Mouse (Mus musculus) adrenal gland, adult 8-10 months (tissue): ENCODE data around the gene Unc119b. TPM values are rescaled to one million over a fixed set of nuclear protein-coding genes. Genes with fewer than 3 reads are reported as not detected.
"Not testable (repeated sequence)": the region's sequence is repeated elsewhere in the genome, so short reads cannot be mapped to it uniquely, and the experiment has no call there.

Experiments
- DNase-seq: peaks from one replicate; pipeline ENCODE4 v3.0.0; 2022
- total RNA-seq, 4 experiments: library from RNA; stranded (reverse); gene quantifications; 2 replicates each; pipeline ENCODE4 v1.2.4; 2022

The Unc119b gene
- total RNA-seq, 4 experiments from 2014 or later = 38.8 to 51.9 (median 45.7) TPM

DNA sequence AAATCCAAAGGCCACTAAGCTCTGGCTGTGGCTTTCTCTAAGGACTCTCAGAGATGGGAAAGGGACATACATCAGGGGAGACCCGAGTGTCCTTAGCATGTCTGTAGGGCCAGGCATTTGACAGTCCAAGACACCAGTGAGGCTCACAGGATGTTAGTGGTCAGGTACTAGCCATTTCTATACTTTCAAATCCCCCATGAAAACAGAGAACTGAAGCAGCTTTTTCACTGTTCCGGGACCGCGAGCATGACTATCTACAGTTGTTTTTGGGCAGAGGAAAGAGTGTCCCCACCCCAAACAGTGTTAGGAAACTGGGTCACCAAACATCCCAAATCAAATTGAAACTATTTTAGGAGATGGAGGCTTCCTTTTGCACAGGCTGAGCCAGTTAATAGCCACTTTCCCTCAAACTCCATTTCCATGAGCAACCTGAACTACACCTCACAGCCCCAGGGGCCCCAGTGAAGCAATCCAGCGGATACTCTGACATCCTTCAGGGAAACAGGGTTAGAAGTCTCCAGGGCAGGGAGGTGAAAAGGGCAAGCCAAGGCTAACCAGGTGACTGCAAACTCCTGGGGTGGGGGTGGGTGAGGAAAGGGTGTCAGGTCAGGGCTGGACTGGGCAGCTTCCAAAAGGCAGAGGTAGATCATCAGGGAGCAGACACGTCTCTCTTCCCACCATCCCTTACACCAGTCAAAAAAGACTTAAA lies 1.3 kb downstream of the Unc119b start:
- no peak for DNase-seq

DNA sequence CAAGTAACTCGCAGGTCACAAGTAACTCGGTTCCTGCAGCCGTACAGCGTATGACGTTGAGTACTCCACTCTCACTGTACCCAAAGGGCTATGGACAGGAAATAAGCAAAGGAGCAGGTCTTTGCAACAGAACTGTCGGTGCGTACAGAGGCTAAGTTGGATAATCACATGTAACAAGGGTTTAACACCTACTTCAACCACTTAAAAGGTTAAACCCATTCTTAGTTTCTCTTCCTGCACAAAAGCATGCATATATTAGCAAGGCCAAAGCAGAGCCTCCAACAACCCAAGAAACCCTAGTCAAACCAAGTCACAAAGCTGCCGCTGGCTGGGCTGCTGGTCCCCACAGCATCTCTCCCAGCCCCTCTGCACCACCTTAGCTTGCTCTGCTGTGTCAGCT lies 2.3 kb downstream of the Unc119b start:
- DNase-seq = no peak

DNA sequence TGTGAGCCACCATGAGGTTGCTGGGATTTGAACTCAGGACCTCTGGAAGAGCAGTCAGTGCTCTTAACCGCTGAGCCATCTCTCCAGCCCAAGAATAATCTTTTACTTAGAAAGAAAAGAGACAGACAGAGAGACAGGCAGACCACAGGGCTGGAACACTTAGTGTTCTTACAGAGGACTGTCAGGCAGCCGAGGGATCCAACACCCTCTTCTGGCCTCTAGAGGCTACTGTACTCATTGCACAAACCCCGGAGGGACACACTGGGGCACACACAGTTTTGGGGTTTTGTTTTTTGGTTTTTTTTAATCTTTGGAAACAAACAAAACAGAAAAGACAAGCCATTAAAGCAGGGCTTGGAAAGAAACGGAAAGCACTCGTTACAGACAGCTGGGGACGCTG lies 5.4 kb downstream of the Unc119b start:
- no peak for DNase-seq

DNA sequence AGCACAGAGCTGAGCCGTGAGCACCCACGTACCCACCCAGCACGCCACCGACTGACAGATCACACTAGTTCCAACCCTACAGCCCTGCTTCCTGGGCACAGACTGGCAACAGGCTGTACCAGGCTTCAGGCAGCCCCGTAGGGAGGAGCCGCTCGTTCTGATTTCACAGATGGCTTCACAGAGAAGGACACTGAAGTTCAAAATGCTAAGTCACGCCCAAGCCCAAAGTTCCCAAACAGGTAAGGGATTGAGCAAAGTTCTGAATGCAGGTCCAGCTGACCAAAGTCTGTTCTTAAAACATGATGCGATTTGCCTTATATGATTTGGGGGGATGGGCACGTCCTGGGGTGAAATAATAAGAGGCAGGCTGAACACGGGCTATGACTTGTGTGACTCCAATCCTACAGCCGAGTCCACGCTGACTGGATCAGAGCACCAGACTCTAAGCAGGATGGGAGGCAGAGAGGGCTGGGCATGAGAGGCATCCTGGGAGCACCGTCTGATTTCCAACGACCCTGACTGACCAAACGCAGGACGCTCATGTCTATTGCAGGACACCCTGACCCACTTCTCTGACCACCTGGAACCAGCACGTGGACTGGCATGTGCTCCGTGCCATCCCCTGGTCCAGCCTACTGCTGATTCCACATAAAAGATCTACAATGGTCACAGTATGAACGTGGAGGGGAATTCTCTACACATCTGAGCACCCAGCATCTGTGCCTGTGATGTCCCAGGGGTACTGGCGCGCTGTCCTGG lies 7.2 kb downstream of the Unc119b start:
- DNase-seq = no peak

DNA sequence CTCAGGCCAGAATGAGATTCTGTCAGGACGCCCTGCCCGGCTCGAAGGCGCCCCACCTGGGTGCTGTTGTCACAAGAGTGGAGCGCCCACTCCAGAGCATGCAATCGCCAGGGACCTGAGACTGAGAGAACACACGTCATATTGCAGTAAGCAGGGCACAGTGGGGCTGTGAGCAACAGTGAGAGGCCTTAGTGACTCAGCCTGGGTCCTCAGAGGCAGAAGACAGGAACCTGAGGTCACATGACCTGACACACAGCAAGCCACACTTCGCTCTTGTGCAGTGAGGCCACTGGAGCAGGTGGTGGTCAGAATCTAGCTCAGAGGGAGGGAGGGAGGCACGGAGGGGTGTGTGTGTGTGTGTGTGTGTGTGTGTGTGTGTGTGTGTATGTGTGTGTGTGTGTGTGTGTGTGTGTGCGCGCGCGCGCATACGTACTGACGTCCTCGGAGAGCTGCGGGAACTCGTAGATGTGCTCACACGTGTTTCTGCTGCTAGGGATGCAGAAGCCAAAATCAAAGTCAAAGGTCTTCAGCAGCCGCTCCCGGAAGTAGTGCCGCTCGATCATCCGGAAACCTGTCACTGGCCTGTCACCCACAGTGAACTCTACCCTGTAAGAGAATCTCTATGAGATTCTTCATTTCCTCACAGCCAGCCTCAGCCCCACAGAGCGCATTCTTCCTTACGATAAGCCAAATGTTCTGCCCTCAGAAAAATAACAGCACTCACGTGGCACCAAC lies 8.0 kb downstream of the Unc119b start:
- DNase-seq = no peak

DNA sequence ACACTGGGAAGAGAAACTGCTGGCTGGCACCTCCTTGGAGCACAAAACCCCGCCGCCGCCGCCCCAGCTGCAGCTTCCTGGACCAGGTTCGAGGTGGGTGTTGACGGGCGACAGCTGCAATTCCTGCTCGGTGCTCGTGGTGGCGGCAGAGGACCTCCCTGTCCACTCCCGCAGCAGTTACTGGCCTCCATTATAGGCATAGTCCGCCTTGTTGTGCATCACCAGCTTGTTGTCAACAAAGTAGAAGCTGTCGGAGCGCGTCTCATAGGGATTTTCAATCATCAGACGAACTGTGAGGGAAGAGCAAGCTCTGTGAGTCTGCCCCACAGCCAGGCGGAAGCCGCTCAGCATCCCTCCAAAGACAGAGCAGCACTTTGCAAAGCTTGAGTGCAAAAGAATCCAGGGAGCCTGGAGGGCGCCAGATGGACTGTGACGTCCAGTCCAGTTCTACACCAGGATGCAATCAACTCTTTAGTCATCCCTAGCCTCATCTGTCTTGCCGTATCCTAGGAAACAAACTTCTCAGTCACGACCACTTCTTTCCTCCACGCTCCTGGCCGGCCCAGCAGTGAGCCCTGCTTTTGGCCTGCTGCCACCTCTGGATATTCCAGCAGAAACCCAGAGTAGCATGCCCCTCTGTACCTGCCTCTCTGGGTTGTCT lies 9.4 kb downstream of the Unc119b start:
- DNase-seq = peak; percentile 71

DNA sequence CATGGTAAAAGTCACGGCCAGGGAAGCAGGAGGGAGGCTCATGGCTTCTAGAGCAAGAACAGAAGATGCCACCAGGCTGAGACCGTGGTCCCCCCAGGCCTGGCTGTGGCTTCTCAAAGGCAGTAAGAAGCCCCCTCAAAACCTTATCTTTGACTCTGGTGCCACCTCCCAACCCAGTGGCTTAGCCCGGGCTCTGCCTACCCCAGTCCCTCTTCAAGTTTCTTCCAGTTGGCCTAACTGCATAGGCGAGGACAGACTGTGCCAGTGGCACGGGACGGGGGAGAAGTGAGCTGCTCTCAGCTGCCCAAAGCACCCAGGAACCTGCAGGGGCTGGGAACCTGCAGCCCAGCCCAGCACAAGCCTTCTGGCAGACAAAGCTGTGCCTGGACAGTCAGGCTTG lies 10.1 kb downstream of the Unc119b start:
- no peak for DNase-seq

DNA sequence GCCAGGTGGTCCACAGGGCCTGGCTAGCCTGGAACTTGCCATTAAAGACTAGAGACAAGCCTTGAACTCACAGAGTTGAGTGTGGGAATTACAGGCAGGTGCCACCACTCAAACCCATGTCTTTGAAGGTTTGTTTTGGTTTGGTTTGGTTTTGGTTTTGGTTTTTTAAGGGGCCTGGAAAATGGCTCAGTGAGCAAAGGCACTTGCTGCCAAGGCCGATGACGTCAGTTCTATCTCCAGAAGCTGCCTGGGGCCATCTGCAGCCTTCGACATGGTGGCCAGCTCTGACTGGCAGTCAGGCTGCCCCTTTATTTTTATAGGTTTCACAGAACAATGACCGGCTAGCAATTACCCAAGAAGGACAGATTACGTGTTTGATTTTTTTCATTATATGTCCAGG lies 13.8 kb downstream of the Unc119b start:
- no peak for DNase-seq

DNA sequence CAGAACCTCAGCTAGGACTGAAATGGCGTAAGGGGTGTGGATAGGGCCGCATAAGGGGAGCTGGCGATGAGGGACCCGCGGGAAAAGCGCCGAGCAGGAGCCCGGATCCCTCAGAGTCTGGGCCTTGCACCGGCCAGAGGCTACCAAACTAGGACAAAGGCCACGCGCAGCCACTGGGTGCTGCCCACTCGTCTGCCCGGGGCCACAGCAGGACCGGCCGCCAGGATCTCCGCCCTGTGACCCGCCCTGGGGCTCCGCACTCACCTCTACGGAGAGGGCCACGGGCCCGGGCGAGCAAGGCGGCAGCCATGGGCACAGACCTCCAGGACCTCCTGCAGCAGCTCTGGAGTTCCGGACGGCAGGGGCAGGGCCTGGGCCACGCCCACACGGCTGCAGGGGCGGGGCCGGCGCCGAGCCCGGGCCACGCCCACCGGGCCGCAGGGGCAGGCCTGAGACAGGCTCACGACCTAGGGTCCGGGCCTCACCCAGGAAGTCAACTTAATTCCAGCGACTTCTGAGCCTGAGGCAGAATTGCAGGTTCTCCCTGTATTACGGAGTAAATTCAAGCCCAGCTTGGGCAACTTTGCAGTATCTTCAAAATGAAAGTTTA lies 15.7 kb downstream of the Unc119b start, which contains the start of gene Acads:
Acads (minus strand) TSS at position 386 of the 610 bp plus-strand sequence.
- DNase-seq = peak; percentile 83

DNA sequence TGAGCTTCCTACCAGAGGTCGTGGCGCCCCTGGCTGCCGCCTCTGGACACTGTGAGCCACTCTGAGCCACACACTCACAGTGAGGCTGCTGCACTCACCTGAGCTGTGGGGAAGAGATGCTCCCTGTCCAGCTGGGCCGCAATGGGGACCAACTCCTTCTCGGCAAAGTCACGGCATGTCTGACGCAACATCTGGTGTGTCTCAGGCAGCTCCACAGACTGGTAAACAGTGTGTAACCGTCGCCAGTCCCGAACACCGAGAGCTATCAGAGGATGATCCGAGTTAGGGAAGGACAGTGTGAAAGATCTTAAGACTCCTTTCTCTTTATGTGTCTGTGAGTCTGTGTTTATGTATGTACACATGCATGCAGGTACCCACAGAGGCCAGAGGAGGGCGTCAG lies 17.3 kb downstream of the Unc119b start:
- no peak for DNase-seq

DNA sequence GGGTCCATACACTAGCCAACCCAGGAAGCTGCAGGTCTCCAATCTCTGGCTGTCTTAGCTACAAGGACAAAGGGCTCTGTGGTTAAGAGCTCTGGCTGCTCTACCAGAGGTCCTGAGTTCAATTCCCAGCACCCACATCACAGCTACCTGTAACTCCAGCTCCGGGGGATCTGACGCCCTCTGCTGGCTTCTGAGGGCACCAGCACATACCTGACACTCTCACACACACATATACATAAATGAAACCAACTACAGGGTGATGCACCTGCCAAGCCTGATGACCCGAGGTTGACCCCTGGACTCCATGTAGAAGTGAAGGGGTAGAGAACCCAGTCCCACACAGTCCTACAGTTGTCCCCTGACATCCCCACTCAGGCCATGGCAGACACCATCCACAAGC lies 18.3 kb downstream of the Unc119b start:
- DNase-seq = no peak

DNA sequence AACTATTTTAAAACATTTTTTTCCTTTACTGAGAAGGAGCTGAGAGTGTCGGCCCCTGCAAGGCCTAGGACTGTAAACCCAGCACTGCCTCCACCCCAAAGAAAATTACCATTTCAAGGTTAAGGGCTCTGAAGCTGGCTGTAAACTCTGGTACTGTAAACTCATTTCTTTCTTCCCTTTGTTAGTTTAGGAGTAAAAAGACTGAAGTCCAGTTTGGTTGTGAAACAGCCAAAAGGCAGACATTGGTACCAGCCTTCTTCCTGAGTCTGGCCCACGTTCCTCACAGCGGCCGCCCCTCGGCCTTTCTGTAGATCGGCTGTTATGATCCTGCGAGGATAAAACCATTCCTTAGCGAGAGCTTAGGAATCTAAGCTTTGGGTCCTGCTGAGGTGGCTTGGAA lies 20.3 kb downstream of the Unc119b start:
- no peak for DNase-seq

DNA sequence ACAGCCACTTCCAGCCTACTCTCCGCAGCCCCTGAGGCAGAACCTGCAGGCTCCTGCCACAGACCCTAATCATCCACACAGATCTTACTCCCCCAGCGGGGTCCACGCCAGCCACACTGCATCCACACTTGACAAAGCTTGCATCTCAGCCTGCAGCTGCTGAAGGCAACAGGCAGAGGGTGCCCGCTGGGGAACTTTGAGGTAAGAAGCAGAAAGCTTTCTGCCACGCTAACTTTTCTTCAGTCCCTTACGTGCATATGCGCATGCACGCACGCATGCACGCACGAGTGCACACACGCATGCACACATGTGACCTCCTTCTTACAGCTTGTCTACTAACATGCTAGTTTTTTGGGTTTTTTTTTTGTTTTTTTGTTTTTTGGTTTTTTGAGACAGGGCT lies 21.5 kb downstream of the Unc119b start:
- DNase-seq = no peak

DNA sequence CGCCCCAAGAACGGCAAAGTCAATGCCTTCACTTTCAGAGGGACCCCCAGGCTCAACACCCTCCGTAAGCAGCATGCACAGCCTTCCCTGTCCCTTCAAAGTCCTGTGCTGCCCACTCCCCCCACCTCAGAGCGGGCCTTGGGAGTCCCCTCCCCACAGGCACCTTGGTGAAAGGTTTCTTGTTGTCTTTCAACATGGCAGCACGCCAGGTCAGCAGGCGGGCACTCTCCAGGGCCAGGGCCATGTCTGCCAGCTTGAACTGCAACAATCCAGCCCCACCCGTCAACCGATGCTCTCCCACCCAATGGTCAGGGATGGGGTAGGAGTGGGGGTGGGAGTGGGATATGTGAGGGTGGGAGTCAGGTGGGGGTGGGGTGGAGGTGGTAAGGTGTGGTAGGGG lies 23.6 kb downstream of the Unc119b start:
- DNase-seq = no peak

DNA sequence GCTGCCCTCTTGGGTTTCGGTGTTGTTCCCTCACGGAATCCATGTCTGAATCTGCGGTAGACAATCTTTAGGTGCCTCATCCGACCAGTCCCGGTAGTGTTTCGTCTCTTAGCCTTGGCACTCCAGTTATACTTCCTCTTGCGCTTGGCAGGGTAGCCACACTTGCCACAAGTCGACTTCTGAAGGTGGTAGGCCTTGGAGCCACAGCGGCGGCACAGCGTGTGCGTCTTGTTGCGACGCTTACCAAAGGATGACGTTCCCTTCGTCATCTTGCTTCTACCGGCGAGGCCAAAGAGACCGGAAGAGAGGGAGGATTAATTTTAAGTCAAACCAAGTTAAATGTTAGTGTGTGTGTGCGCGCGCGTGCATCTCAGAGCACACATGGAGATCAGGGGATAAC lies 31.5 kb downstream of the Unc119b start:
- DNase-seq = not testable (repeated sequence)

DNA sequence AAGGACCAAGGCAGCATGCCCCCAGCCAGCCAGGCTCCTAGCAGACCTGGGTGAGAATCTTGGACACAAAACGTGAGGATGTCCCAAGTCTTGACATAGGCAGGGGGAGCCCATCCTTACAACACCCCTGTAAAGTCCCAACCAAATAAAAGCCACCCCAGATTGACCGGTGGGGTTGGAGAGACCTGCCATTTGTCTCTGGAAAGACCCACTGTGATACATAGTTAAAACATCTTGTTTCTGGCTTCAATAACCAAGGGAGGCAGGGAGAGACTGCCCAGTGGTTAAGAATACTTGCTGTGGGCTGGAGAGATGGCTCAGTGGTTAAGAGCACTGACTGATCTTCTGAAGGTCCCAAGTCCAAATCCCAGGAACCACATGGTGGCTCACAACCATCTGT lies 32.5 kb downstream of the Unc119b start:
- DNase-seq = no peak

DNA sequence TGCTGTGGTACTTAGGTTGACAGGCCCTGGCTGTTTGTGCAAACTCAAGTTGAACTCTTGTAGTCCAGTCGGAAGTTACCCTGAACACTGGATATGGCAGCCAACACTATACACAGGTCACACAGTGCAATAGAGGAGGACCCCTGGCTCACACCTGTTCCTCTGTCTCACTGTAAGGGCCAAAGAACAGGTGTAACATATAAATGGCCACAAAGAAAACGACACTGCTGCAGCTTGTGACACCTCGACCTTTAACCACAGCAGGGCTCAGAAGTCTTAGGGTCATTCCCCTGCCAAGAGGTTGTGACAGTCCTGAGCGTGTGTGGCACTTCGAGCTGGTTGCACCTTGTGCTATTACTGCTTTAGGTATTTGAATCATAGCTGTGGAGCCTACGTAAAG lies 34.3 kb downstream of the Unc119b start:
- DNase-seq = no peak

DNA sequence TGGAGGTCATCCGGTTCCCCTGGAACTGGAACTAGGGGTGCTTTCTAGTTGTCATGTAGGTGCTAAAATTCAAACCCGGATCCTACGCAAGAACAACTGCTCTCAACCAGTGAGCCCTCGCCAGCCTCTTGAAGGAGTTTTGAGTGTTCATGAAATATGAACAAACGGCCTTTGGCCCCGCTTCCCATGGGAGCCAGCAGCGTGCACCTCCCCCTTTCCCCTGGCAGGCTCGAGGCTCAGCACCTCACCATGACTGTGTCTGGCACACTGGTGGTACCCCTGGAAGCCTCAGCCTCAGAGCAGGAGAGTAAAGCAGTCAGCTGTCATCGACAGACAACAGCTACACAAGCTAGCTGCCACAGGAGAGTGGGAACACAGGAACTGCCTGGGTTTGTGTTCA lies 34.8 kb downstream of the Unc119b start:
- no peak for DNase-seq

DNA sequence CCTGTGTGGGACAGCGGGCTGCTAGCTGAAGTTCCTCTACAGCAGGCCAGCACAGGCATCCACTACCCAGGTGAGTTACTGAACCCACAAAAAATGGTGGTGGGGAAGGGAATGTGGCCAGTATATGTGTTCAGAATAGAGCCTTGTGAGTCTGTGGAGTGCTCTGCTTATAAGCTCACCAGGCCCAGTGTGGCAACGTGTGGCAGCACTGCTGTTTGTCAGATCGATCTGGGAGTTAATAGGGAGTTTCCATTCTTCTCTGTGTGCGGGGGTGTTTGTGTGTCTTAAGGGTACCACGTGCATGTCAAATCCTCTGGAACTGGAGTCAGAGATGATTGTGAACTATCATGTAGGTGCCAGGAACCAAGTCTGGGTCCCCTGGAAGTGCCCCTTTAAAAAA lies 35.2 kb downstream of the Unc119b start:
- DNase-seq = no peak

DNA sequence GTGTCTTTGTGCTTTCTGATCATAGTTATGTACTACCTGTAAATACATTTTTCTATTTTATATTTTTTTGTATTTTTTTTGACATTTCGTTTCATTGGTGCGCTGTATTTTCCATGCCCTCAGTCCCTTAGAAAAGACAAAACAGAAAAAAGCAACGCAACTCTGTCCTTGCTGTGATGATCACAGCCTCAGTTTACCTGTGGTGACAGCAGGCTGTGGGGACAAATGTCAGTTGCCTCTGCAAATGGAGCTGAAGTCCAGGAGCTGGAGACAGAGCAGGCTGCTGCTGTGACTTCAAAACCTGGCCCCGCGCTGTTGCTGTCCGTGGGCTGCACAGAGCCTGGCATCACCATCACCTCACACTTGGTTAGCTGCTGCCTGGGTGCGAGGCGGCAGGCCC lies 36.6 kb downstream of the Unc119b start, which contains the start of gene Gm10401:
Gm10401 (minus strand) TSS at position 101 of the 400 bp plus-strand sequence.
- no peak for DNase-seq

DNA sequence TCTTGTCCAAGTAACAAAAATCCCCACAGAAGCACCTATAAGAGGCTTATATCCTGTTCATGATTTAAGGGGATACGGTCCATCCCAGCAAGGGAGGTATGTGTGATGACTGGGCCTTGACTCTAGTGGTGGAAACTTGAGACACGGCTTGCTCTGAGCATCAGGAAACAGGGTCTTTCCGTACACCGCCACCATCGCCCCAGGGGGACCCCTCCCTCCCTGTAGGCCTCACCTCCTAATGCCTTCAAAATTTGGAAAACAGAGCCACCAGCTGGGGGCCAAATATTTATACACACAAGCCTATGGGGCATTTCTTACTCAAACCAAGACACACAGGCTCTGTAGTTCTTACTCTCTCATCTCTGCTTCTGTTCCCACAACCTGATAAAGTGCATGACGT lies 43.0 kb downstream of the Unc119b start:
- DNase-seq = no peak

DNA sequence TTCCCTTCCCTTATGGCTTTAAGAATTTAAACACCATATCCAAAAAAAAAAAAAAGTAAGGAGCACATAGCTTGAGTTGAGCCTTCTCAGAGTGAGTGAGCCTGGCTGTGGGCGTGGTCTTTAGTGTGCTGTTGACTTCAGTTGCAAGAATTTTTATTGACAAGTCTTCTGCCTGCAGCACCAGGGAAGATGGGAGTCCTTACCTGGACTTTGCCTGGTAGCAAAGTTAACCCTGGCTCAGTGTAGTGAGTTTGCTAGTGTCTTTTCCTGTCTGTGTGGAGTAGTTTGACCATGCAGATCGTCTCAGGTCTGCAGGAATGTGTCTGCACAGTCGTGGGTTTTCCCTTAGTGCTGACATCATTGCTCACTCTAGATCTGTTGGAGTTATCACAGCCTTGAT lies 43.8 kb downstream of the Unc119b start:
- DNase-seq = no peak
